Mouse (Mus musculus): Measurements from ENCODE around the gene Rpsa. TPM values are rescaled to one million over a fixed set of nuclear protein-coding genes. Genes with fewer than 3 reads are reported as not detected.

Rpsa gene
- 939 and 943 TPM in 2 replicates for polyA plus RNA-seq (2015; fragmentation: Nextera tagmentation; extraction: Ambion mirVana)

DNA sequence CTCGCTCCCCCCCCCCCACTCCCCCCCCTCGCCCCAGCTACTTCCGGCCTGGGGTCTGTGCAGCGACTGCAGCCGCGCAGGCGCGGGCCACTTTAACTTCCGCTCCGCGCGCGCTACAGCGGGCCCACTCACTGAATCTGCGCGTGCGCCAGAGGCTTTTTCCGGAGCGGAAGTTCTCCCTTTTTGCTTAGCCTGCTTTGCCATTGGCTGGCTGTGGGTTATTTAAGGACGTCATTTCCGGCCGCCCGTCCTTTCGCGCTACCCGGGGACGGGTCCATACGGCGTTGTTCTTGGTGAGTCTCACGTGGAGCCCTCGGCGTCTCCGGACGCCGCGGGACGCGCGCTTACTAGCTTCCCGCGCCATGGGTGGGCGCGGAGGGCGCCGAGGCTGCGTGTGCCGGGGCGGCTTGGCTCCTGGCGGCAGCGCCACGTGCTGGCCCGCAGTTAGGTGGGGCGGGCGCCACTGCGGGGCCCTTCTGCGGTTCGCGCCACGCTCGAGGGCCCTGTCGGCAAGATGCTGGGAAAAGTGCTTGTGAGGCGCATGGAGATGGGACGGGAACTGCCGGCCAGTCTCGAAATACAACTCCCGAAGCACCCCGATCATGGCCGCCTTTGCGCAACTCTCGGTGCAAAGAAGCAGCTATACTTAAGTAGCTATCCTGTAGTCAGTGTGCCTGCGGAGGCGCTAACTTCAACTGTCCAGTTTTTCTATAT lies at the start of gene Rpsa:
TSS of gene Rpsa (plus strand) at position 152 of the 714 bp plus-strand sequence.
- Histone ChIP-seq H3K9me3 (ENCODE audit: control insufficient read depth, low read length) (no peaks in the 10 kb centered on the region), H3K27ac (ENCODE audit: low read depth, low read length) (peak within 1 kb of the TSS; percentile 80), H3K9ac (ENCODE audit: low read depth, low read length) (peak within 1 kb of the TSS; percentile 99), H3K4me1 (ENCODE audit: control insufficient read depth, insufficient read depth, low read depth, low read length) (peaks cover 18% of the 10 kb centered on the region), H3K36me3 (ENCODE audit: control insufficient read depth, insufficient read depth, low read length) (peaks cover 36% of the 10 kb centered on the region), H3K4me2 (ENCODE audit: low read length) (peak within 1 kb of the TSS; percentile 87), H3K27me3 (replicated peaks; ENCODE audit: control insufficient read depth, insufficient read depth, low read length) (no peaks in the 10 kb centered on the region), H3K4me3 (ENCODE audit: low read length) (peak within 1 kb of the TSS; percentile 100)
- ATAC-seq: peak; percentile 98
- WGBS: 0% methylated on average over 69 of the region's 72 CpGs

DNA sequence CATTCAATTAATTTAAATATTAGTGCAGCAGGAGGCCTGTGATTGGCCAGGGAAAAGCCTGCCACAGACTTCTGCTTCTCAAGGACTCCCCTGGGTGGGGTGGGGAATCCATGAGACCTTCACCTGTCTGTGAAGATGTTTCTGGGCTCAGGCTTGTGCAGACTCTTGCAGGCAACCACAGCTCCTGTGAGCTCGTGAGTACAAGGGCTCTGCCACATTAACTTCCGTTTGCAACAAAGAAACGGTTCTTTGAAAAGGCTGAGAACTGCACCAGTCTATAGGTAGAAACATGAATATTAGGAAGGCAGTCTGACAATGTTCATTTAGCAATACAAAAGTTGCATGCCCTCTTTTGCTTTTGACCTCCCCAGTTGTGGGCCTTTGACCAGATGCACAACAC lies 49.2 kb upstream of the Rpsa start:
- WGBS: 93% methylated on average over 3 of the region's 3 CpGs
- Histone ChIP-seq H3K9ac (ENCODE audit: low read depth, low read length) (no peak overlapping the region), H3K9me3 (ENCODE audit: control insufficient read depth, low read length) (no peaks in the 10 kb centered on the region), H3K4me3 (ENCODE audit: low read length) (no peak overlapping the region), H3K36me3 (ENCODE audit: control insufficient read depth, insufficient read depth, low read length) (no peaks in the 10 kb centered on the region), H3K27ac (ENCODE audit: low read depth, low read length) (no peak overlapping the region), H3K4me1 (ENCODE audit: control insufficient read depth, insufficient read depth, low read depth, low read length) (no peaks in the 10 kb centered on the region), H3K4me2 (ENCODE audit: low read length) (no peak overlapping the region), H3K27me3 (replicated peaks; ENCODE audit: control insufficient read depth, insufficient read depth, low read length) (no peaks in the 10 kb centered on the region)
- ATAC-seq: no peak

DNA sequence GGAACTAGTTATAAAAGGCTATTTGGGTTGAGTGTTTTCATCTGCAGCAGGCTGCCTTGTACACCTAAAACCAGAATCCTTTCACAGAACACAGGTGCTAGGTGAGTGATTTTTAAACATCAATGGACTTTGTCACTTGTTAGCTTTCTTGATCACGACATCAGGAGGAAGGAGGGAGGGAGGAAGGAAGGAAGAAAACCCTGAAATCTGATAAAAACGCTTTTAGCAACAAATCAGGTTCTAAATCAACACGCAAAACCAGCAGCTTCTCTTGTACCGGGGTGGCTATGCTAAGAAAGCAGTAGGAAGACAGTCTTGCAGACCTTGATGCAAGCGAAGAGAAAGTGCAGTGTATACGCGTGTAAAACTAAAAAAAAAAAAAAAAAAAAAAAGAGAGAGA lies 47.6 kb upstream of the Rpsa start:
- no peaks in the 10 kb centered on the region for H3K27me3 ChIP-seq (replicated peaks; ENCODE audit: control insufficient read depth, insufficient read depth, low read length)
- H3K9me3 ChIP-seq (ENCODE audit: control insufficient read depth, low read length): no peaks in the 10 kb centered on the region
- H3K27ac ChIP-seq (ENCODE audit: low read depth, low read length): no peak overlapping the region
- H3K36me3 ChIP-seq (ENCODE audit: control insufficient read depth, insufficient read depth, low read length): no peaks in the 10 kb centered on the region
- H3K9ac ChIP-seq (ENCODE audit: low read depth, low read length): no peak overlapping the region
- no peak for ATAC-seq
- no peak overlapping the region for H3K4me3 ChIP-seq (ENCODE audit: low read length)
- H3K4me2 ChIP-seq (ENCODE audit: low read length): no peak overlapping the region
- no peaks in the 10 kb centered on the region for H3K4me1 ChIP-seq (ENCODE audit: control insufficient read depth, insufficient read depth, low read depth, low read length)
- 76% methylated on average over 7 of the region's 7 CpGs for WGBS

DNA sequence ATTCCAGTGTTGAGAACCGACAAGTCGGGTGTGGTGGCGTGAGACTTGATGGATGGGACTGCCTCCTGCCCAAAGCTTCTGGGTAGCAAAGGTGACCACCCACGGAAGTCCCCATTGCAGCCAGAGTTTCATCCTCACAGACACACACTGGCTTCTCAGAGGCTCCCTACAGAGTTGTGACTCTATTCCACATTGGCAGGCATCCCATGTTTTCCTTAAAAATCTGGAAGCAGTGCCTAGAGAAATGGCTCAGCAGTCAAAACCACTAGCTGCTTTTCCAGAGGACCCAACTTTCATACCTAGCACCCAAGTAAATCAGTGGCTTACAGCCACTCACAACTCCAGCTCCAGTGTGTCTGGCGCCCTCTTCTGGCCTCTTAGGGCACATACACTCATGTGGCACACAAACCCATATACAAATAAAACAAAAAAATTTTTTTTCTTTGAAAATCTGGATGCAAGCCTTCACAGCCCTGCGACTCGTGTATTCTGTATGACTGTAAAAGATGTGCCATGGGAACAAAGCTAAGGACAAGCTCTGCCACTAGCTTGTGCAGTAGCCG lies 46.9 kb upstream of the Rpsa start:
- H3K4me3 ChIP-seq (ENCODE audit: low read length): no peak overlapping the region
- H3K4me2 ChIP-seq (ENCODE audit: low read length): no peak overlapping the region
- no peak for ATAC-seq
- no peaks in the 10 kb centered on the region for H3K27me3 ChIP-seq (replicated peaks; ENCODE audit: control insufficient read depth, insufficient read depth, low read length)
- no peaks in the 10 kb centered on the region for H3K36me3 ChIP-seq (ENCODE audit: control insufficient read depth, insufficient read depth, low read length)
- H3K9me3 ChIP-seq (ENCODE audit: control insufficient read depth, low read length): no peaks in the 10 kb centered on the region
- 81% methylated on average over 8 of the region's 8 CpGs for WGBS
- H3K27ac ChIP-seq (ENCODE audit: low read depth, low read length): no peak overlapping the region
- no peaks in the 10 kb centered on the region for H3K4me1 ChIP-seq (ENCODE audit: control insufficient read depth, insufficient read depth, low read depth, low read length)
- H3K9ac ChIP-seq (ENCODE audit: low read depth, low read length): no peak overlapping the region

DNA sequence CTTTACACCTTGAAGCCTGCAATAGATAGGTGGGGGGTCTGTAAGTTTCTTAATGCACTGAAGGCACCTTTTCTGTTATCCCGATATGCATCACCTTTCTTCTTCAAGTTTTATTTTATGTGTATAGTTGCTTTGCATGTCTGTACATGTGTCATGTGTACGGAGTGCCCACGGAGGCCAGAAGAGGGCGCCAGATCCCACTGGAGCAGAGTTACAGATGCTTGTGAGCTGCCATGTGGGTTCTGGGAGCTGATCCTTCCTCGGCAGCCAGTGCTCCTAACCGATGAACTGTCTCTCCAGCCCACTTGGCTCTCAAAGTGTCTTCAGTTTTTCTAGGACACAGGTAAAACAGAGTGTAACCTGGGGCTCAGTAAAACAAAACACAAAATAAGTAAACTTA lies 46.2 kb upstream of the Rpsa start:
- no peak overlapping the region for H3K4me3 ChIP-seq (ENCODE audit: low read length)

DNA sequence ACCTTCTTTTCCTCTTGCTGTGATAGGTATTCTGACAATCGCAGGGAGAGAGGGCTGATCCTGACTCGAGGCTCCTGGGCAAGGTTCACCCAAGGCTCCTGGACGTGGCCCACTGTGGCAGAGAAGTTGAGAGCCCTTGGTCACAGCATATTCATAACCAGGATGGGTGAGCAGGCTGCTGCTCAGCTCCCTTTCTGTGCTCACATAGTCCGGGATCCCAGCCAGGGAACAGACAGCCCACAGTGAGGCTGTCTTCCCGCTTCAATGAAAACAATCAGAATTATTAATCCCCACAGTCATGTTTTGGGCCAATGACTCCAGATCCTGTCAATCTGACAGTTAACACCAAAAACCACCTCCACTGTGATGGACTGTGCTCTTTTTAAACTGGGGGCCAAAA lies 45.5 kb upstream of the Rpsa start:
- no peak for ATAC-seq
- 72% methylated on average over 5 of the region's 5 CpGs for WGBS
- Histone ChIP-seq H3K9ac (ENCODE audit: low read depth, low read length) (no peak overlapping the region), H3K27ac (ENCODE audit: low read depth, low read length) (no peak overlapping the region), H3K4me1 (ENCODE audit: control insufficient read depth, insufficient read depth, low read depth, low read length) (no peaks in the 10 kb centered on the region), H3K4me3 (ENCODE audit: low read length) (no peak overlapping the region), H3K27me3 (replicated peaks; ENCODE audit: control insufficient read depth, insufficient read depth, low read length) (no peaks in the 10 kb centered on the region), H3K4me2 (ENCODE audit: low read length) (no peak overlapping the region), H3K36me3 (ENCODE audit: control insufficient read depth, insufficient read depth, low read length) (no peaks in the 10 kb centered on the region), H3K9me3 (ENCODE audit: control insufficient read depth, low read length) (0 out of 2 replicates have a peak, but pooled peaks cover under 1% of the 10 kb centered on the region)

More for the DNA sequence above, 46.2 kb upstream of the Rpsa start:
- H3K27ac ChIP-seq (ENCODE audit: low read depth, low read length): no peak overlapping the region
- no peak for ATAC-seq
- H3K9ac ChIP-seq (ENCODE audit: low read depth, low read length): no peak overlapping the region
- no peaks in the 10 kb centered on the region for H3K4me1 ChIP-seq (ENCODE audit: control insufficient read depth, insufficient read depth, low read depth, low read length)
- H3K36me3 ChIP-seq (ENCODE audit: control insufficient read depth, insufficient read depth, low read length): no peaks in the 10 kb centered on the region
- H3K27me3 ChIP-seq (replicated peaks; ENCODE audit: control insufficient read depth, insufficient read depth, low read length): no peaks in the 10 kb centered on the region
- H3K4me2 ChIP-seq (ENCODE audit: low read length): no peak overlapping the region
- WGBS: 74% methylated on average over 6 of the region's 6 CpGs
- H3K9me3 ChIP-seq (ENCODE audit: control insufficient read depth, low read length): no peaks in the 10 kb centered on the region

DNA sequence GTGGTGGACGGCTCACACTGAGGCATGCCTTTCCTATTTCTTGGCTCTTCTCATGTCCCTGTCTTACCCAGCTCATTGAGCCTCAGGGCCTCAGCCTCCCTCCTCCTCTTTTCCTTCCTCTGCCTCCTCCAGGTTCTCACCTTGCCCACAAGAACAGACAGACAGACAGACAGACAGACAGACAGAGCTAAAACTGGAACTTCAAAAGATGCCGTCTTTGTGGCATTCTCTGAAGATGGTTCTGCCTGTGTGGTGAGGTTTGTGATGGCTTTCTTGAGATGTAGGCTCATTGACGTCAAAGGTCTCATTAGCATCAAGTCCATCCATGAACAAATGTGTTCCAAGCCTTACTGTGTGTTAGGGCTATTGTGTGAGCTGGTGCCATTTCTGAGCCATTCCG lies 44.8 kb upstream of the Rpsa start:
- no peak for ATAC-seq
- 0 out of 2 replicates have a peak, but pooled peaks cover 2% of the 10 kb centered on the region for H3K9me3 ChIP-seq (ENCODE audit: control insufficient read depth, low read length)
- no peak overlapping the region for H3K9ac ChIP-seq (ENCODE audit: low read depth, low read length)
- no peaks in the 10 kb centered on the region for H3K36me3 ChIP-seq (ENCODE audit: control insufficient read depth, insufficient read depth, low read length)
- H3K4me3 ChIP-seq (ENCODE audit: low read length): no peak overlapping the region
- 74% methylated on average over 3 of the region's 4 CpGs for WGBS
- H3K27ac ChIP-seq (ENCODE audit: low read depth, low read length): no peak overlapping the region
- no peak overlapping the region for H3K4me2 ChIP-seq (ENCODE audit: low read length)
- H3K27me3 ChIP-seq (replicated peaks; ENCODE audit: control insufficient read depth, insufficient read depth, low read length): no peaks in the 10 kb centered on the region
- H3K4me1 ChIP-seq (ENCODE audit: control insufficient read depth, insufficient read depth, low read depth, low read length): no peaks in the 10 kb centered on the region

DNA sequence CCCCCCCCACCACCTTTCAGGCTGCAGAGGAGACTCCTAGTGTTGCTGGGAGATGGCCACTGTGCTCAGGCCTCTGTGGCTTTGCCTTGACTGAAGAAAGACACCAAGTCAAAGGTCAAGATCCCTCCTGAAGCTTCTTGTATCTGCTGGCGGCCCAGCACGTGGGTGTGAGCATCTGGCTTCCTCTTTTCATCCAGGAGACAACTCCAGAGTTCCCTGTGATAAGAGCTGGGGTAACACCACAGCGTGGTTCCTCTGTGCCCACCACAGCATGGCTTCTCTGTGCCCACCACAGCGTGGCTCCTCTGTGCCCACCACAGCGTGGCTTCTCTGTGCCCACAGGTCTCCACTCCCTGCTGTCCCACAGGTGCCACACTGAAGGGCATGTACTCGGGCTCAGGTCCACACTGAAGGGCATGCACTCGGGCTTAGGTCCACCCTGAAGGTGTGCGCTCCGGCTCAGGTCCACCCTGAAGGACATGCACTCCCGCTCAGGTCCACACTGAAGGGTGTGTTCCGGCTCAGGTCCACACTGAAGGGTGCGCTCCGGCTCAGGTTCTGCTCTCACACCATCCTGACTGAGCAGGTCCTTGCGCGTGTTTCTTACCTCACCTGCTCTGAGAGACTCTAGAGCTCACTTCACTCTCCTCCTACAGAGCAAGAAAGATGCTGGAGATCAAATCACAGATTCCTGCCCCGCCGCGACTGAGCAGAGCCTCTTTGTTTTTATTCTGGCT lies 44.2 kb upstream of the Rpsa start:
- 81% methylated on average over 18 of the region's 18 CpGs for WGBS
- H3K9me3 ChIP-seq (ENCODE audit: control insufficient read depth, low read length): 0 out of 2 replicates have a peak, but pooled peaks cover 2% of the 10 kb centered on the region
- H3K27ac ChIP-seq (ENCODE audit: low read depth, low read length): no peak overlapping the region
- H3K9ac ChIP-seq (ENCODE audit: low read depth, low read length): no peak overlapping the region
- ATAC-seq: no peak
- H3K27me3 ChIP-seq (replicated peaks; ENCODE audit: control insufficient read depth, insufficient read depth, low read length): no peaks in the 10 kb centered on the region
- no peaks in the 10 kb centered on the region for H3K36me3 ChIP-seq (ENCODE audit: control insufficient read depth, insufficient read depth, low read length)
- H3K4me2 ChIP-seq (ENCODE audit: low read length): no peak overlapping the region
- H3K4me1 ChIP-seq (ENCODE audit: control insufficient read depth, insufficient read depth, low read depth, low read length): no peaks in the 10 kb centered on the region
- no peak overlapping the region for H3K4me3 ChIP-seq (ENCODE audit: low read length)

DNA sequence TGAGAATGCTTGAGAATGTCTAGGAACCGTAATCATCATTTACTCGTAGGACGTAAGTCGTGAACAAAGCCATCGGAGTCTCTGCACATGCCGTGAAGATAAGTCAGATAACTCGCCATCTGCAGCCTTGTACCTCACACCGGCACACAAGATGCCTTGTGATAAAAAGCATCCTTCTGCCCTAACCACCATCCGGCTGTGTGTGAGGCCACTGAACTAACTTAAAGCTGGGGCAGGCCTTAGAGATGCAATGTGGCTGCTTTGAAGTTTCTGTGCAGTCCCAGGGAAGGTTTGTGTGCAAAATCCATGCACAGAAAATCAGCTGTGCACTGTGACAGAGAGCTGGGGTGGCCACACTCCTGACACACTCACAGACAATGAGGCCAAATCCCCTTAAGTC lies 43.1 kb upstream of the Rpsa start:
- no peak overlapping the region for H3K9ac ChIP-seq (ENCODE audit: low read depth, low read length)
- whole genome bisulfite sequencing: 86% methylated on average over 9 of the region's 9 CpGs
- no peaks in the 10 kb centered on the region for H3K36me3 ChIP-seq (ENCODE audit: control insufficient read depth, insufficient read depth, low read length)
- H3K4me1 ChIP-seq (ENCODE audit: control insufficient read depth, insufficient read depth, low read depth, low read length): no peaks in the 10 kb centered on the region
- 0 out of 2 replicates have a peak, but pooled peaks cover 2% of the 10 kb centered on the region for H3K9me3 ChIP-seq (ENCODE audit: control insufficient read depth, low read length)
- no peak for ATAC-seq
- H3K27ac ChIP-seq (ENCODE audit: low read depth, low read length): no peak overlapping the region
- no peak overlapping the region for H3K4me3 ChIP-seq (ENCODE audit: low read length)
- H3K4me2 ChIP-seq (ENCODE audit: low read length): no peak overlapping the region
- no peaks in the 10 kb centered on the region for H3K27me3 ChIP-seq (replicated peaks; ENCODE audit: control insufficient read depth, insufficient read depth, low read length)

All from hindbrain, embryonic 16.5 days (tissue).